Mouse (Mus musculus) 3T3-L1 (cell line): ENCODE data around the gene Rasa3.

Experiments
- DNase-seq: peaks from one replicate; pipeline ENCODE4 v3.0.0-alpha.2; 2015; ENCODE audit warnings: low read depth, low spot score

The Rasa3 gene

DNA sequence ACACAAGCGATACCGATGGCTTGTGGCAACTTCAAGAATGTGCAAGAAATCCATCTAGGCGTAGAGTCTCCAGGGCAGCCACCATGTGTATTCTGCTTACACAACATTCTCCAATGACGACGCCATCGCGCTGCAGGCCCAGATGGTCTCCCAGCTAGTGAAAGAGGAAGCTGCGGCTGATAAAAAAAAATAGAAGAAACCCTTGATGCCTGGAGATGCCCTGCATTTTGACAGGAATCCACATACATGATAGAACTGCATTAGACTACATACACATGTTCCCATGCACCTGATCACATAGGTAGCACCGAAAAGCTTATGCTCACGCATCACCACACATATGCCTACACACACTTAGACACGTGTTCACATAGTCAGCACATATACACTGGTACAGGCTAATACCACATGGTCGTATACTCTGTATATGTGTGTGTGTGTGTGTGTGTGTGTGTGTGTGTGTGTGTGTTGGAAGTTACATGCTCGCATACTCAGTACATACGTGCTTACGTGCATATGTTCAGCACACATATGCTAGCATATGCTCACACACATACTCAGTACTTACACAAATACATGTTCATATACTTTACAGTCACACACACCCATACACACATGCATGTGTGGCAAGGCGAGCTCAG is 8.4 kb upstream of the Rasa3 start:
- DNase-seq, result no peak

DNA sequence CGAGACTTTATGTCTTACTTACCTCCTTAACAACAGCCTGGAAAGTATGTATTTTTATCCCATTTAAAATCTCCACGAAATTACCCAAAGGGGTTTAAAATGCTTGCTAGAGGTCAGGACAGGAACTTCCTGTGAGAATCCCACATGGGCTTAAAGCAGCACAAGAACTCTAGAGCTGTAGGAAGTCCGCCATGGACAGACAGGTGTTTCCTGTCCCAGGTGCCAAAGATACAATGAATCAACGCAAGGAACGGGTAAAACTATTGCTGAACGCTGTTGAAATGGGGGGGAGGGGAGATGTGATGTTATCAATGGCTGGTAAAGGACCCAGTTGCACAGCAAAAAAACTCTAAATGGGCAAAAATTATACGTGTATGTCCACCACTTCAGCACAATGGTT is 6.7 kb upstream of the Rasa3 start:
- no peak for DNase-seq

DNA sequence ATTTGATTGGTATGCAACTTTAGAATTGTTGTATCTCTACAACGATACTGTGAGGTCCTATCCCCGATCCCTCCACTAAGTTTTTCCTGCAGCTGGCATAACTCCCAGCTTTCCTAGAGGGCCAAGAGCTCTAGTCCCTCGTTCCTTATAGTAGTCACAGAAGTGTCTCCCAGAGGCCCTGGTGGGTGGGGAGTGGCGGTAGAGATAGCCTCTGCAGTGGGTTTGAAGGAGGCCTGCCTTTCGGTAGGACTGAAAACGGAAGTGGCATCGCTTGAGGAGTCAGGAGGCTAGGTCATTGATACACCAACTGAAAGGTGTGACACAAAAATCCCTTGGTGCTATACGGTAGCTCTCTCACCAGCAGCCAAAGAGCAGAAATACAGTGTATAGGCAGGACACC is 779 bp upstream of the Rasa3 start:
- no peak for DNase-seq

DNA sequence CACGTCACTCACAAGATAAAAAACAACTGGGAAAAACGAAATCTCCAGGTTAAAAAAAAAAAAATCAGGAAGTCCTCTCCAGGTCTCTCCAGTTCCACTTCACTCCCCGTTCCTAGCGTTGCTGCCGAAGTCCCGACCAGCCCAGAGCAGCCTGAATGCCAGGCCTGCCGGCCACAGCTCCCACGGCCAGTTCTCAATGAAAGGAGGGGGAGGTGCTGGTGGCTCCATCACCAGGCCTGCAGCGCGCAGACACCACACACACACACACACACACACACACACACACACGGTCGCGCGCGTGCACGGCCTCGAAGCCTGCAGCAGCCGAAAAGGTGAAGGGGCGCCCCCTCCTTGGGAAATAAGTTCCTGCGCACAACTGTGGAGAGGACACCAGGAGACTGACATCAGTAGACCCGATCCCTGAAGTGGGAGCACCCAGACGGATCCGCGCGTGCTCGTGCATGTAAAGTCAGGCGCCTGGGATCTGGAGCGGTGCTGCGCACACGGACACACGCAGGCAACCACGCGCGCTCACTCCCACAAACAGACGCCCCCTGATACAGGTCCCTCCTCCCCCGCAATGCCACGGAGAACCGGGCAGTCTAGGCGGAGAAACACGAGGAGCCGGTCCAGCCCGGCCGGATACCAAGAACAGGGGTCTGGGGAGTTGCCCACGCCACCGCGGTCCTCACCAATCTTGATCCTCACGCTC is 546 bp downstream of the Rasa3 start:
- peak; percentile 80 for DNase-seq

DNA sequence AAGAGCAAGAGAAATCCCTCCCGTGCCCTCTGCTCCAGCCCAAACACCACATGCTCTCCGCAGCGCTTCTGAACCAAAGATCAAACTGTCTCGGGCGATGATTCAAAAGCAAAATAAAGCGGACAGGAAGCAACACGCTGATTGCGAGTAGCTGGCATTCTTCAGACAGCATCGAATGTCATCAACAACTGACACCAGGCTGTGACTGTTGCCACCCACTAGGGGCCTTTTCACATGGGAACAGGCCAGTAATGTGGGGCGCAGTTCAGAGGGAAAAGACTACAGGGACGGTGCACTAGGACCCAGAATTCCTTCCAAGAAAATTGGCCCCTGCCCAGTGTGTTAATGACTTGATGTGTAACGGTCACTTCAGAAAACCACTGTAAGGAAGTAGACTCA is 1.1 kb downstream of the Rasa3 start:
- no peak for DNase-seq

DNA sequence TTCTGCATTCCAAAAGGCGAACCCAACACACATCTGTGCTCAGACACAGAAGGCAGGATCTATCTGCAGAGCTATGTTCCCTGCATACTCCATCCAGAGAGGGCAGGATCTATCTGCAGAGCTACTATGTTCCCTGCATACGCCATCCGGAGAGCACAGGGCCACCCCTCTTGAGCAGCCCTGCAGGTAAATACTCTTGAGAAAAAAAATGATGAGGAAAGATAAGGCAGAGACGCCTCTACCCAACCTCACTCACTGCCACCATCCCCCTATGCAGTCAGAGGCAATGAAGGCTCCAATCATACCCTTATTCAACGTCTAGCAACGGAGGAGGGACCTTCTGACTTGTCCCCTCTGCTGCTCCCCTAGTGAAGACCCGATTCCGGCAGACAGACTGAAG is 1.9 kb downstream of the Rasa3 start:
- DNase-seq, result no peak

DNA sequence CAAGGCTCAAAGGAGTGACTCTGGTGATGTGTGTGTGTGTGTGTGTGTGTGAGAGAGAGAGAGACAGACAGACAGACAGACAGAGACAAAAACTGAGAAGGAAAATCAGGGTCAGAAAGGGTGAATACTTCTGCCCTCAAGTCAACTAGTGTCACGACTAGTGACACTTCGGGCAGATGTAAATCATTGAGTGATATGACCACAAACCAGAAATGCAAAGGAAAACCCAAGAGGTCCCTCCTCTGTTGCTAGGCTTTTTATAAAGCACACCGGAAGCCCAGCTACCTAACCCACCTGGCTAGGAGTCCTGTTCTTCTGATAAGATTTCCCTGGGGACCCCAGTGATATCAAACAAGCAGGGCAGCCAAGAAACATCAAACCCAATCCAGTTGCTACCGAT is 2.3 kb downstream of the Rasa3 start:
- no peak for DNase-seq

DNA sequence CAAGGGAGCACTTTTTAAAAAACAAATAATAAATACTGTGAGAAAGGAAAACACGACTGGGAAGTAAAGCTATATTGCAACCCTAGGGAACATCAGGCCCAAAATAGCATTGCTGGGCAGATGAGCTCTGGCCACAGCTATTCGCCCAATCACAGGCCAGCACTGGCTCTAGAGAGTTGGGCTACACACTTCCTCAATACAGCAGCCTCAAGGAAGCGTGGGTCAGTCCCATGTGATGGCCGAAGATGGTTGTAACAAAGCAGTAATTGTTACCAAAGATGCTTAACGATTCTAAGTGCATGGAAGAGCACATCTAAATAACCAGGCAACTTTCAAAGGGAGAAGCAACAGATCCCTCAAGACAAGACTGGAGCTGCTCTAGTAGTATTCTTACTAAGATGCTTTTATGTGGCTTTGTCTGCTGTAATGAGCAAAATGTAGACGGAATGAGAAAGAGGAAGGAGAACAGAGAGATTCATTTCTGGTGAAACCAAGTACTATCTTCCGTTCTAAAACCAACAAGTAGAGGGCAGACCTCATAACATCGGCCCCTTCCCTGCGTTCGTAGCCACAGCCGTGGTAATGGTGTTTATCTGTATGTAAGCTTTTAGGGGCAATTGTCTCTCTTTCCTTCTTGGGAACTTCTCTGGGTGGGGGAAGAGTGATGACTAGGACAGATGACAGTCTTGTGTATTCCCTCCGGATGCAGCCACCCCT is 3.0 kb downstream of the Rasa3 start:
- DNase-seq, result peak; percentile 32

DNA sequence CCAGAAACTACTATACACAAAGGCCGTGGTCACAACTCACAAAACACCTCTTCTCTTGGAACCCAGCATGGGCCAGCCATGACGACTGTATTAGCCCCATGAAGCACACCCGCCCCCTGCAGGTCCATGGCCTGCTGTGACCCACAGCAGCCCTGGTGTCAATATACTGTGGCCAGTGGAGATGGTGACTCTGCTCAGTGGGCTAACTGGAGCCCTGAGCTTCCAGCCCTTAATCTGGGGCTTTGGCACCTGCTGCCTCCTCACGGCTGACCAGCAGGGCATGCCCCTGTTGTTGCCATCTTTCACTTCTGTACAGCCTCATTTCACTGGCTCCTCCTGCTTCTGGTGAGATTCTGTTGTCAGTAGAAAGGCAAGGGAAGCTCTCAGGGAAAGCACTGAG is 4.2 kb downstream of the Rasa3 start:
- DNase-seq, result no peak

DNA sequence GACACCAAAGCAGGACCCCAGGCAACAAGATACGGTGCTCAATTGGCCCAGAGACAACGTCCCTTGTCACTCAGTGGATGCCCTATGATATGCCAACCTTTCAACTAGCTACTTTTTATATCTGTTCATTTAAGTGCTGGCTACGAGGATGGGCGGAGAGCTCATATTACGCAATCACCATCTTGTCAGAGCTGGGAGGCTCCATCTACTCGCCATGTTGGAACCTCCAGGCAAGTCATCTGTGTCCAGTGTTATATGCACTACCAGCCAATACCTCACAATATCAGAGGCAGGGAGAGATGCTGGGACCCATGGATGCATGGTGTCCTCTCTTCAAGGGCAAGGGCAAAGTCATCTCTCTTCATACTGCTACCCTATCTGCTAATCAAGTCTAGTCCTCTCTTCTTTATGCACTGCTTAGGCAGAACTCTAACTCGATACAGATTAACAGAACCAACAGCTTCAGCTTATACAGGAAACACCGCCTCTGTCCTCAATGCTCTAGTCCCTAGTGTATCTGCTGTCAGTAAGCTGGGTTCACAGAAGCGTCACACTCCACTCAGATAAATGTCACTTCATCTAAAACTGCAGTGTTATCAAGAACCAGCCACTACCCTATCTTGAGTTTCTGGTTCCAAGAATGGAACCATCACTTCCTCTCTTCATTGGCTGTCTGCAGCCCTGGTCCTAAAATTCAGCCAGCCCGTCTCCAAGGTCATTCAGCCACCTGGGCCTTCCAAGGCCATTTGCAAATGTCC is 6.0 kb downstream of the Rasa3 start:
- DNase-seq, result no peak

DNA sequence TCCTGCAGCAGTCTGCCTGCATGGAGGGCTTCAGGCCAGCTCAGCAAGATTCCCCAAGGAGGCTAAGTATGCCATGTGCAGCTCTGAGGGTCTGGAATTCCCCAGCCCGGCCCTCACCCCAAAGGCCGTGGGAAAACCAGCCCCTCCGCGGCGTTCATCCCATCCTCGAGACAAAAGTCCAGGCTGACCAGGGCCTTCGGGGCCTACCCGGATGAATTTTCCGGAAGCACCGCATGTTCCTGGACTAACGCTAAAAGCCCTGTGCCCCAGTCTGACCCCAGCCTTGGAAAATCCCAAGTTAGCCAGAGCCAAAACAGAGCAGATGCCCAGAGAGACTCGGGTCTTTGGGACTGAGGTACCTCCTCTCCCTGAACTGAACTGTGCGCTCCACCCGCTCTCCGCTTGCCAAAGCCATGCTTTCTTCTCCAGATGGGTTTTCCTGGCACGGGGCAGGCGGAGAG is 7.4 kb downstream of the Rasa3 start:
- DNase-seq, result no peak

DNA sequence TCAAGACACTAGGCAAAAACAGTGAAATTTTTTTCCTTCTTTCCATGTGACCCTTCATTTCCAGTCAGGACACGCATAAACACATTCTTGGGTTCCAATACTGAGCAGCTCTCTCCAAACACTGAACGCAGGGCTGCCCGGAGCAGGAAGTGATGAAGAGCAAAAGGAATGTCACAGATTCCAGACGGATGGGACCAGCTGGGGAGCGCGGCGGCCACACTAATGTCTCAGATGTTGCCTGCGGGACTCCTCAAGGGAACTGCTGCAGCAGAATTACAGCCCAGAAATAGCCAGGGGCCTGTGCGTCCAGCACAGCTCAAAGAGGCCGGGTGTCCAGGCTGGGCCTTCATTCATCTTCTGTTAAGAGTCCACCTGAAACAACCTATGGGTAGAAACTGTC is 9.0 kb downstream of the Rasa3 start:
- peak; percentile 78 for DNase-seq

DNA sequence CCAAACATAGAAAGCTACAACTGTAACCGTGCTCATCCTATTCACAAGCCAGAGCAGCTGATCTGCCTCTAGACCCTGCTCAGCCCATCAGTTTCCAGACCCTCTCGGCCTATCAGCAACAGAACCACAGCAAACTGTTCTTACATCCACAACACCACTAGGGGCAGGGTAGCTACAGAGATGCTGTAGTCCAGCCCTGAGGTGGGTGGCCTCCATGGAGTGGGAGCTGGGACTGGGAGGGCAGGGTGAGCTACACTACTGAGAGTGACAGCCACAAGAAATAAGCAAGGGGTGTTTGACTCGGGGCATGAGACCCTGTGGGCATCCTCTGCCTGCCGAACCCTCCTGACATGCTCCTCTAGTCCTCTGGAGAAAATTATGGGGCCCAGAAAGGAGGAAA is 9.5 kb downstream of the Rasa3 start:
- DNase-seq, result peak; percentile 67

DNA sequence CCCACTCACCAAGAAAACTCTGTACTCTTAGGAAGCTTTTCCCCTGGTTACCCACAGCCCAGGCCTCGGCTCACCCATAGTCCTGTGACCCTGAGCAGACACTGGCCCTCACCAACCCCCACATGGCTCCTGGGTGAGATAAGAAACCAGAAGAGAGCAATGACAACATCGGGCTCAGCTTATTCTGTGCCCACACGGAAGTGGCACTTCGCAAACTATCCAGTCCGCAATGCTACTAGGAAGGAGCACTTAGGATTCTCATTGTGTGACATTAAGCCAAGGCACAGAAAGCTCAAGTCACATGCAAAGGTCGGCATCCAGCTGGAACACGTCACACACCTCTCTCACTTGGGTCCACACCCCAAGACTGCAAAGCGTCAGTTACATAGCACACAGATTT is 11.5 kb downstream of the Rasa3 start:
- DNase-seq, result no peak

DNA sequence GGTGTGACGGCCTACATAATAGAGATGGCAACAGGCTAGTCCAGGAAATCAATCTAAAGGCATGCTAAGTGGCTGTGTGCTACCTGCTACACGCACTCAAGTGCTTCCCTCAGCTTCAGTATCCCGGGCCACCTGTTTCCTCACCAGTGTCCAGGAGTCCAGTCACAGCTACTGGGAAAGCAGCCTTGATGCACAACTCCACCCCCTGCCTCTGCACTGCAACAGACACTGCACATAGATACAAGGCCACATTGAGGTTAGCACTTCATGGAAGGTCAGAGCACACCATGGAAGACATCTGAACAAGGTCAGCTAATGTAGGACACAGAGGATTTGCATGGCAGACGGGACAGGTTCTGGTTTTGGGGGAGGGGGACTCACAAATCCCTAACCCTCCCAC is 11.9 kb downstream of the Rasa3 start:
- DNase-seq, result no peak

DNA sequence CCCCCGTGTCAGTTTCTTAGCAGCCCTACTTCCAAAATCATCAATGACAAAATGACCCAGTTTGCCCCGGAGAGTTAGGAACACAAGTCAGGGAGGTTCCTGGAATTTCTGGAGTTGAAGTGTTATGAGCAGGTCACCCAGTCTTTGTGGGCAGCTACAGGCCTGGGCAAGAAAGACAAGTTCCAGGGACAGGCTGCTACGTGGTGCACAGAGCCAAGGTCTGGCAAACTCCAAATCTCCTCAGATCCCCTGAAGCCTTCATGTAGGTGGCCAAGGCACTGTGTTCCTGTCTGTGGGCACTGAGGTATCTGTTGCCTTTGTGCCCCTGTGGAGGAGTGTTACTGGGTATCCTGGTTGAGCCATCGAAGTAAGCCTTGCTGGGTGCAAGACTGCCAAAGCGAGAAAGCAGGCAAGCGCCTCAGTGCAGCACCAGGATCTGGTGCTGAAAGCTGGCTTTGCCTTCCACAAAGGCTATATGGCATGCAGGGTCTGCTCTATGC is 12.6 kb downstream of the Rasa3 start:
- DNase-seq, result no peak

DNA sequence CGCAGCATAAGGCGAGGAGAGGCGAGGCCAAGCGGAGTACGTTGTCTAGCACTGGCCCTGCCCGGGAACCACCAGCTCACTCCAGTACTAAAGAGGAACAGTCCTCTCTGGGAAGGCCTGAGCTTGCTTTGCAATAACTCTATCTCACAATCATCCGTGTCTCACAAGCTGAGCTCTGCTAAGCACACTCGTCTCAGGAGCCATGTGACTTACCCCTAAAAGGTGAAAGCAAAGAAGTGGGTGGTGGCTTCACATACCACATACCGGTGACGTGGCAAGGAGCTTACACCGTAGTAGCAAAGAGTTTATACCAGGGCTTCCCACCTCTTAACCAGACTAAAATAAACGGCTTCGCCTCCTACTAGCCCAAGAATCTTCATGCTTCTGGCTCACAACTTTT is 17.1 kb downstream of the Rasa3 start:
- no peak for DNase-seq

DNA sequence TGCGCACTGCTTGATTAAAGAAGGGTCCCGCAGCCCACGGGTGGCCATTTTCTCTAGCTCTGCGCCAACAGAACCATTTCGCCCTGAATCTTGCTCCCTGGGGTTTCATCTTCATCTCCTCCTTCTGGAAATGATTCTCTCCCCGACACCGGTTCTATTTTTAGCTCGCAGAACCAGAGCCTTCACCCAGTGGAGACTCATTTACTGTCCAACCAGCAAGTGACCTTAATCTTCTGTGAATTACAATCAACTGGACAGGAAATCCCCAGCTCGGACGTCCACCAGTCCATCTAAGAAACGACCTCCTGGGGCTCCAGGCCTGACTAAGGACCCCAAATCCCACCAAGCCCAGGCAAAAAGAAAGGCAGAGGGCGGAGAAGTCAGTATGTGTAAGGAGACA is 19.9 kb downstream of the Rasa3 start:
- no peak for DNase-seq

DNA sequence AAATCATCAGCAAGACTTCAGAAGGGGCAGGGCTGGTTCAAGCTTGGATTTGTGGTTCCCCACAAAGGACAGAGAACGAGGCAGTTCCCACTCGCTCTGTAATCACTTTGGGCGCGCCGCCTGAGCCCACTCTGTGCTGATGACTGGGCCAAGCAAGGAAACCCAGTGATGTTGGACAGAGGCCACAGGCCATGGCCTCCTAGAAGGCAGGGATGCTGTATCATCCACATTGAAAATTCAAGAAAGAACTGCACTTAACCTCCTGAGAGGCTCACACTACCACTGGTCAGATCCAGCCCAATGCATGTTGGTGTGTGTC is 22.4 kb downstream of the Rasa3 start:
- no peak for DNase-seq

DNA sequence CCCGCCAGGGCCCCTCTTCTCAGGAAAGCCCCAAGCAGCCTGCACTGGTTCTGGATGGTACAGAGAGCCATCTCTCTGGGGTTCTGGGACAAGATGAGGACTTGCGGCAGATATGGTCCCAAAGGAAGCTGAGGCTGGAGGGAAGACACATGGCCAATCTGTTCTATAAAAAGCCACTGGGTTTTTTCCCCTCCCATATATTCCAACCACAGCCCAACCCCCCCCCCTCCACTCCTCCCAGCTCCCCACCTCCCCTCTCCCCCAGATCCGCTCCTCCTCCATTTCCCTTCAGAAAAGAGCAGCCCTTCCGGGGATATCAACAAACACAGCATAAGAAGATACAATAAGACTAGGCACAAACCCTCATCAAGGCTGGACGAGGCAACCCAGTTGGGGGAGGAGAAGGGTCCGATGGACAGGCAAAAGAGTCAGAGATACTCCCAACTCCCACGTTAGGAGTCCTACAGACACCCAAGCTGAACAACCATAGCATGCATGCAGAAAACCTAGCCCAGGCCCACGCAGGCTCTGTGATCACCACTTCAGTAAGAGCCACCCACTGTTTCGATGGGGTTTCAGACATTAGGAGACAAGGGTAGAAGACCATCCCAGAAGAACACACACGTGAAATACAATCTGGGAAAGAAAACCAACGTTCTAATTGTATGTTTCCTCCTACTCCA is 22.9 kb downstream of the Rasa3 start:
- DNase-seq, result no peak

DNA sequence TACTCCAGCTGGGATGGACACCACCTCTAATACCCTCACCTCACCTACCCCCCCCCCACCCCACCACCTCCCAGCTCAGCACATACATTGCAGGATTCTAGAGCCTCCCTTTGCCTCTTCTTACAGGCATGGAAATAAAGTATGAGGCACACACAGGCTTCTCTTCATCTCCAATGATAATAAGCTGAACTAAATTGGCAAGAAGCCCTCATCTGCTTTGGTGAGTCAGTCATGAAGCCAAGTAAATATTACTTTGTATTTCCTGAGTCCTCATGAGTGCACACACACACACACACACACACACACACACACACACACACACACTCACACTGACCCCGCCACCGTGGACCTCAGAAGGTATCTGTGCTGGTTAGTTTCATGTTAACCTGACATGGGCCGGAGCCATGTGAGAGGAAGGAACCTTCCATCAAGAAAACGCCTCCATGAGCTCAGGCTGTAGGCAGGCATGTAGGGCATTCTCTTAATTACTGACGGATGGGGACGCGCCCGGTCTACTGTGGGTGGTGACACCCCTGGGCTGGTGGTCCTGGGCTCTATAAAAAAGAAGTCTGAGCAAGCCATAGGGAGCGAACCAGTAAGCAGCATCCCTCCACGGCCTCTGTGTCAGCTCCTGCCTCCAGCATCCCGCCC is 26.7 kb downstream of the Rasa3 start:
- peak; percentile 81 for DNase-seq
